Mouse (Mus musculus) C2C12 (cell line): ENCODE data around the gene Kif26b. TPM values are rescaled to one million over a fixed set of nuclear protein-coding genes. Genes with fewer than 3 reads are reported as not detected.
A peak's percentile ranks its signal among the peaks of the same experiment; 100 is the strongest.

Experiments
- H3K27me3 ChIP-seq: one replicate; pipeline ENCODE4 v1.6.1; 2011; ENCODE audit not compliant: control insufficient read depth, insufficient read depth, insufficient read length
- H3K36me3 ChIP-seq: one replicate; pipeline ENCODE4 v1.6.1; 2011; ENCODE audit not compliant: control insufficient read depth, insufficient read depth
- H3K4me3 ChIP-seq: one replicate; pipeline ENCODE4 v1.5.1; 2011; ENCODE audit warnings: mild to moderate bottlenecking, control low read depth; ENCODE audit not compliant: poor library complexity, insufficient read depth, severe bottlenecking
- H3K79me2 ChIP-seq: one replicate; pipeline ENCODE4 v1.6.1; 2011; ENCODE audit not compliant: control insufficient read depth, insufficient read depth
- H3K79me3 ChIP-seq: one replicate; pipeline ENCODE4 v1.6.1; 2011; ENCODE audit warnings: low read depth, control low read depth
- H3ac ChIP-seq: one replicate; pipeline ENCODE3; 2011; ENCODE audit warnings: low read depth; ENCODE audit not compliant: control insufficient read depth, insufficient read length
- CEBPB ChIP-seq: IDR thresholded peaks from one replicate; pipeline ENCODE4 v1.6.1; 2011; ENCODE audit warnings: low read depth, mild to moderate bottlenecking, control low read depth, moderate library complexity
- CTCF ChIP-seq: IDR thresholded peaks from one replicate; pipeline ENCODE4 v1.5.1; 2011; ENCODE audit not compliant: control insufficient read depth, insufficient read depth, insufficient read length
- FOSL1 ChIP-seq: IDR thresholded peaks from one replicate; pipeline ENCODE4 v1.8.0; 2011; ENCODE audit warnings: mild to moderate bottlenecking, low read length; ENCODE audit not compliant: poor library complexity, insufficient read depth, severe bottlenecking
- MAX ChIP-seq: IDR thresholded peaks from one replicate; pipeline ENCODE4 v1.6.1; 2011; ENCODE audit warnings: mild to moderate bottlenecking, control low read depth
- MYOD1 ChIP-seq: IDR thresholded peaks from one replicate; pipeline ENCODE4 v1.6.1; 2011; ENCODE audit warnings: low read depth; ENCODE audit not compliant: control insufficient read depth, insufficient read length
- MYOG ChIP-seq: IDR thresholded peaks from one replicate; pipeline ENCODE4 v1.6.1; 2011; ENCODE audit not compliant: control insufficient read depth, insufficient read length; ENCODE audit errors: extremely low read depth
- USF1 ChIP-seq: IDR thresholded peaks from one replicate; pipeline ENCODE4 v1.6.1; 2011; ENCODE audit warnings: low read depth, mild to moderate bottlenecking, control low read depth, moderate library complexity
- long read RNA-seq, 2 experiments: library from polyadenylated mRNA; unstranded; transcript quantifications; one replicate each; pipeline ENCODE4 v2.0.0; 2019 to 2020
- polyA plus RNA-seq: library from polyadenylated mRNA; unstranded; fragments of >200 nt; fragmentation: generic; extraction: Trizol; gene quantifications from one replicate; pipeline ENCODE4 v1.2.1, GENCODE M21; 2012; ENCODE audit warnings: missing spikeins

Kif26b gene
- 1.8 TPM for polyA plus RNA-seq
- long read RNA-seq, experiment 1, partial matches to known transcripts = 0 of 1 reads
- long read RNA-seq, experiment 1, other reads (novel, unspliced or antisense) = 1 of 1 reads
- long read RNA-seq, experiment 2 = 0 reads

GRCm38 (mm10) chr1:178528431-178529351 is at the start of gene Kif26b:
Kif26b (plus strand) TSS chr1:178529125.
- H3K4me3 ChIP-seq = peak within 1 kb of the TSS; percentile 42
- no peaks in the 10 kb centered on the region for H3K27me3 ChIP-seq
- TF ChIP-seq USF1 (no peak), CEBPB (no peak), FOSL1 (no peak), MYOG (no peak), MYOD1 (no peak)
- H3ac ChIP-seq = peak within 1 kb of the TSS; percentile 31
- peaks cover 30% of the 10 kb centered on the region for H3K79me2 ChIP-seq
- H3K36me3 ChIP-seq = no peaks in the 10 kb centered on the region
- H3K79me3 ChIP-seq = no peaks in the 10 kb centered on the region

GRCm38 (mm10) chr1:178483854-178484253 is 45.1 kb upstream of the Kif26b start:
- no peak overlapping the region for H3ac ChIP-seq
- no peaks in the 10 kb centered on the region for H3K79me2 ChIP-seq
- TF ChIP-seq MYOD1 = no peak
- no peak for TF ChIP-seq MYOG
- no peak for TF ChIP-seq CEBPB
- no peak for TF ChIP-seq FOSL1
- no peak for TF ChIP-seq MAX
- TF ChIP-seq USF1 = no peak
- no peak for TF ChIP-seq CTCF
- H3K27me3 ChIP-seq = no peaks in the 10 kb centered on the region
- no peaks in the 10 kb centered on the region for H3K36me3 ChIP-seq
- H3K4me3 ChIP-seq = no peak overlapping the region
- no peaks in the 10 kb centered on the region for H3K79me3 ChIP-seq

- no peaks in the 10 kb centered on the region for H3K79me3 ChIP-seq
- no peaks in the 10 kb centered on the region for H3K36me3 ChIP-seq
- H3ac ChIP-seq = no peak overlapping the region
- TF ChIP-seq MAX (no peak), CEBPB (no peak), USF1 (no peak), FOSL1 (no peak), CTCF (no peak), MYOG (no peak), MYOD1 (no peak)
- H3K4me3 ChIP-seq = no peak overlapping the region
- H3K79me2 ChIP-seq = no peaks in the 10 kb centered on the region
- no peaks in the 10 kb centered on the region for H3K27me3 ChIP-seq
Observed at GRCm38 (mm10) chr1:178485138-178485867, 43.6 kb upstream of the Kif26b start.

GRCm38 (mm10) chr1:178485868-178486220 is 43.1 kb upstream of the Kif26b start:
- H3K79me3 ChIP-seq = no peaks in the 10 kb centered on the region
- H3K36me3 ChIP-seq = no peaks in the 10 kb centered on the region
- H3K27me3 ChIP-seq = no peaks in the 10 kb centered on the region
- H3K79me2 ChIP-seq = no peaks in the 10 kb centered on the region
- no peak overlapping the region for H3ac ChIP-seq
- no peak overlapping the region for H3K4me3 ChIP-seq
- TF ChIP-seq MAX (no peak), FOSL1 (no peak), USF1 (no peak), CEBPB (no peak), CTCF (no peak), MYOG (no peak), MYOD1 (no peak)

GRCm38 (mm10) chr1:178486828-178487227 is 42.1 kb upstream of the Kif26b start:
- Histone ChIP-seq H3ac (no peak overlapping the region), H3K27me3 (no peaks in the 10 kb centered on the region), H3K79me2 (no peaks in the 10 kb centered on the region), H3K79me3 (no peaks in the 10 kb centered on the region), H3K36me3 (no peaks in the 10 kb centered on the region), H3K4me3 (no peak overlapping the region)
- TF ChIP-seq MYOD1 (no peak), CTCF (no peak), USF1 (no peak)
